Mouse (Mus musculus) hindlimb bud, embryonic 11.5 days (tissue): ENCODE measurements around the gene Ift43.

ENCODE experiments used
- DNase-seq: peaks from one replicate; pipeline ENCODE4 v3.0.0-alpha.2; 2012; ENCODE audit warnings: low read depth, low spot score; ENCODE audit errors: extremely low spot score

The Ift43 gene

GRCm38 (mm10) chr12:86168712-86169111, 86.4 kb downstream of the Ift43 start:
- no peak for DNase-seq

- no peak for DNase-seq
Measured at GRCm38 (mm10) chr12:86169195-86169594, 86.9 kb downstream of the Ift43 start.

DNA sequence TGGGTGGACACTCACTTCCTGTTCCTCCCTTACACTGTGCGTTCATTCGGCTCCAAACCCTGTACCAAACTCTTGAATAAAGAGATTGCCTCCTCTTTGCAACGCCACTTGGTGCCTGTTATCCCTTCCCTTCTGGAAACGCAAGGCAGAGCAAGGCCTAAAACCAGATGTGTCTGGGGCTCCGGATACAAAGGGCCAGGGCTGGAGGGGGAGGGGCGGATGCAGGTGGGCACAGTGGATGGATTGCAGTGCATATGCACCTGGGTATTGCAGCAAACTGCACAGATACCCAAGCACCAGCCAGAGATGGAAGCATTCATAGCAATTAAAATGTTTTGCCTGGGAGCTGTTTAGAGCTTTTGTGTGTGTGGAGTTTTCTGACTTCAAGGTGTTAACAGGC, 91.0 kb downstream of the Ift43 start:
- no peak for DNase-seq

GRCm38 (mm10) chr12:86174369-86174768, 92.0 kb downstream of the Ift43 start:
- no peak for DNase-seq

DNA sequence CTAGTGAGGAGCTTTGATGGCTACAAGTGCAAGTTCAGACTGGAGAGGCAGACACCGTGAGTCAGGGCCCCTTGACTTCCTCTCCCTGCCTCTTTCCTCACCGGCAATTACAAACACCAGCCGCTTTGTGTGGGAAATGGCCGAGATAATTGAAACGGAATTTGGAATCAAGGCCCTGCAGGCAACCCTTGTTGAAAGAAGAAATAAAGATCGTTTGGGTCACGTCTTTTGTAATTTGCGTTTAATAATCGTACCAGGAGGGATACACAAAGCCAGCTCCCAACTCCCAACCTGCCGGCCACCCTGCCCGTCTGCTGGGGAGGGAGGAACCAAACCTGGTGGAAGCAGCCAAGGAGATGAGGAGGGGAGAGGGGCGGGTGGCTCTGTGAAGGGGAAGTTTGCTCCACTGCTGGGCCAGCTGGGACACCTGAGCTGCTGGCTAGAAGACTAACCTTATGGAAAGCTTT, 93.2 kb downstream of the Ift43 start:
- DNase-seq: no peak

GRCm38 (mm10) chr12:86176675-86177339, 94.5 kb downstream of the Ift43 start:
- DNase-seq: no peak

DNA sequence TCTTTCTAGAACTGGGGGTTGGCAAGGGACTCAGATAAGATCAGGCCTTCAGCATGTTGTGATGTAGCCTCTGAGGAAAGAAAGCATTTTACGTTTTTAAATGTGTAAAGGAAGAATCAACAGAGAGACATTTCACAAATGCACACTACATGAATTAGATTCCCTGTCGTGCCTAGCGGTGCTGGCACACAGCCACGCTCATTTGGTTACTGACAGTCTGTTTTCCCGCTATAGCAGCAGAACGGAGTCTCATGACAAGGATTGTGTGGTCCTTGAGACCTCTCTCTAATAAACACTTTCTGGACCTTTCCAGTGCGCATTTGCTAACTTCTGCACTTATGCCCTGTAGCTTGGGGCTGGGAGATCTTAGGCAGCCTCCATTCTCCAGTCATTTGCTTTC, 96.9 kb downstream of the Ift43 start:
- DNase-seq: no peak

DNA sequence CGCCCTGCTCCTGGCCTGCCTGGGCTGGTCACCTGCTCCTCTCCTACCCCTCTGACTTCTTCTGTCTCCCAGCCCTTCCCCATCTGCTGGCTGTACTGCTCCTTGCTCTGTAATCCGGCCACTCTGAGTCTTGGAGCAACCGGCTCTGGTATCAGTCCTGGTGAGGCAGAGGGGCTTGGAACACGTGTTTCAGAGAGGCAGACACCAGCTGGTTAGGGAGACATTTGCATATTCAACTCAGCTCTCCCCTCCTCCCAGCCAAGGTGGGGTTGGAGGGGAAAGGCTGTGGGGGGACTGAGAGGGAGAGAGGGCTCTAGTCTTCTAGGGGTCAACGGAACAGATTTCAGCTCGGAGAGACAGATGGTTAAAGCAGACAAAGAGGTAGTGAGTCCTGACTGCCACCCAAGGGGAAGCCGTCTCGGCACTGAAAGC, 99.0 kb downstream of the Ift43 start:
- no peak for DNase-seq

DNA sequence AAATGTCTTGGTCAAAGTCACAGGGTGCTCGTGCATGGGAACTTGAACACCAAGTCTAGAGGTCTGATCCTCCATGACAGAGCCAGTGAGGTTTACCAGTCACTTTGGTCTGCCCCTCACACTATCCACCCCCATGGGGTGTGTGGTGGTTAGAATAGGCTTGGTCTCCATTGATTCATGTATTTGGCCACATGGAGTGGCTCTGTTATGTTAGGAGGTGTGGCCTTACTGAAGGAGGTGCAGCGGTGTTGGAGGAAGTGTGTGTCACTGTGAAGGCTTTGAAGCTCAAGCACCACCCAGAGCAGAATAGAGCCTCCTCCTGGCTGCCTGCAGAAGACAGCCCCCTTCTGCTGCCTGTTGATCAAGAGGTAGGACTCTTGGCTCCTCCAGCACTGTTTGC, 99.5 kb downstream of the Ift43 start:
- no peak for DNase-seq

- no peak for DNase-seq
Measured at GRCm38 (mm10) chr12:86182414-86182813, 100.1 kb downstream of the Ift43 start.

GRCm38 (mm10) chr12:86188161-86188560, 105.8 kb downstream of the Ift43 start:
- no peak for DNase-seq

DNA sequence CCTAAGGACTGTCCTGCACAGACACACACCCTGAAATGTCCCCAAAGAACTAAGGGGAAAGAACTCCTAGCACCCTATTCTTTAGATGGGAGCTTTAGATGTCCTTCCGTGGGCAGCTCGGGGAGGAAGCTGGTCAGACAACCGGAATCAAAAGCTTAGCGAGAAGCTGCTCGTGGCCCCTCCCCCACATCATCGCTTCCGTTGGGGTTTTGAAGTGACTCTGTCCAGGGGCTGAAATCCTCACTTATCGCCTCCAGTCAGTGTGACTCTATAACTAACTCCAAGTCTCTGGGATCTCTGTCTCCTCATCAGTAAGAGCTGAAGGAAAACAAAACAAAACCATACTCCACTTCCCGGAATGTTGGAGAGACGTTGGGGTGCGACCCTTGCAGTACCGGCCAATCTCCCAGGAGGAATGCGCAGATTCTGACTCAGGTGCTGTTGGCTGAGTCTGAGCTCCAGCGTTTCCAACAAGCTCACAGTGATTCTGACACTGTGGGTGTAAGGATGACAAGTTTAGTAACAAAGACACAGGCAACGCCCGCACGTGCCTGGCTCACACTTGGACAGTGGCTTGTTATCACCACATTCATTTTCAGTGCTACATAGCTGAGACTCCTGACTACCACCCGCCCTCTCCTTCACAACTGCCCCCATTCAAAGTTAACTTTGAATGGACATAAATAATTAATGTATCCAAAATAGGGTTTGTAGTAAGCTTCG, 107.4 kb downstream of the Ift43 start:
- DNase-seq: no peak

GRCm38 (mm10) chr12:86192036-86192449, 109.7 kb downstream of the Ift43 start:
- no peak for DNase-seq

DNA sequence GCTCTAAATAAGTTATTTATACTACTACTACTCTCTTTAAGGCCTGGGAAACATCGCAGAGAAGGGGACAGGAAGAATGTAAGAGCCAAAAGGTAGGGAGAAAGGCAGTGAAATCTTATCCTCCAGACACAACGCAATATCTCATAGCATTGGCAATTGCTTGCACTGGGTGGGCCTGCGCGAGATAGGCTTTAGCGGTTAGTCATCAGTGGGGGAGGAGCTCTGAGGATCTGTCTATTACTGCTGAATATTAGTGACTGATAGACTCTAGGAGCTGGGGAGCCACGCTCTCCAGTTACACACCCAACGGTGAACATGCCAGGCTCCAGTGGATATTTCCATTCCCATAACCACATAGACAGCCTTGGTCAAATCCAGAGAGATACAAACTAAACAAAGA, 114.6 kb downstream of the Ift43 start:
- no peak for DNase-seq

DNA sequence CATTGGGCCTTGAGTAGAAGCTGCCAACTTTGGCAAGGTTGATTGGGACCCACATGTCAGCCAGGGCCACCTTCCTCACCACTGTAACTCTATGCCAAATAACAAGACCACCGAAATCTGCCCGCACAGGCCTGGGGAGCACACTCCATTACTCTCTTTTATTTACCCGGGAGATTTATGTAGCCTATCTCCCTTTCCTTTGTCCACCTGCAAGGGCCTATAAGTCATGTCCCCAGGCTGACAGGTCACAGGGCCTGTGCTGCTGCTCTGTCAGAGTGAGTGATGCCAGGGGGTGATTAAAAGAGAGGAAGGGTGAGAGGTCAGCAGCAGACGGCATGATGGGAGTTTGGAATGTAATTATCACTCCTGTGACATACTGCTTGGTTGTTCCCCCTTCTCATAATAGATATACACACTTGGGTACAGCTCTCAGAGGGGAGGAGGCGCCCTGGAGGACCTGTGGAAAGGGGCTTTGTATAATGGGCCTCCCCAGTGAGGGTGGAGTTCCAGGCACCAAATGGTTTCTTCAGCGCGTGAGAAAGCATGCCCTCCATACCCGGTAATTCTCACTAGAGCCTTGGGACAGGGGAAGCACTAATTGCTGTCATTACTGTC, 121.2 kb downstream of the Ift43 start:
- no peak for DNase-seq

- DNase-seq: no peak
Measured at GRCm38 (mm10) chr12:86211099-86211520, 128.8 kb downstream of the Ift43 start.
